Mouse (Mus musculus): ENCODE results near the gene Rassf9. TPM values are rescaled to one million over a fixed set of nuclear protein-coding genes. Genes with fewer than 3 reads are reported as not detected.

The Rassf9 gene
- polyA plus RNA-seq (2015; fragmentation: Illumina TruSeq; extraction: RNeasy Lipid Tissue Mini Kit (QIAGEN cat#74804); ENCODE audit: insufficient read depth, low read depth, low replicate concordance): 3.0 TPM

DNA sequence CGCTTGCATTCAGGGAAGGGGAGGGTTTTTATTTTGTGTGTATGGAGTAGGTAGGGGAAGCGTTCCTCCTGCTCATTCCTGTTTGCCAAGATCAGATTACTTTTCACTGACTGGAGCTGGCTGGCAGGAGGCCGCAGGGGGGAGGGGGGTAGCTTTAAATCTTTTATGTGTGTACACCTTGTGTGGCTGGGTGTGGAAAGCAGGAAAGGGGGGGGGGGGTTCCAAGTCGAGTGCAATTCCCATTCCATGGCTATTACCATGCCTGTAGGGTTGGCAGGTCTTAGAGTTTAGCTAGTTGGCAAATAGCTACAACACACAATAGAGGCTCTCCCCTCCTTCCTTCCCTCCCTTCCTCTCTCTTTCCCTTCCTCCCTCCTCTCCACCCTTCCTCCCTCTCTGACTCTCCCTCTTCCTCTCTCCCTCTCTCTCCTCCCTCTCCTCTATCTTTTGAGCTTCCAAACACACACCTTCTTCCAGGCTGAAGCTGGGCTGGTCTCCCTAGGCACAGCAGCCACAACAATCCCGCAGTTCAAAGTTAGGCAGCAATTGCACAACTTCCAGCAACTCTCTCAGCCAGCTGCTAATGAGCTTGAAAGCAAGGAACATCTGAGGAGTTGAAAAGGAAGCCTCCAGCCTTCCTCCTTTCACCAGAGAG is at the start of gene Rassf9:
Gene Rassf9 (plus strand): TSS at position 416 of the 655 bp plus-strand sequence.

GRCm38 (mm10) chr10:102490386-102490785 is 21.6 kb upstream of the Rassf9 start, which contains the start of gene Nts:
Nts (minus strand) TSS chr10:102490486.

Other genes starting within 250 kb of the Rassf9 start
- not detected for gene Nts, start 21.7 kb upstream of the Rassf9 start, polyA plus RNA-seq (2015; fragmentation: Illumina TruSeq; extraction: RNeasy Lipid Tissue Mini Kit (QIAGEN cat#74804); ENCODE audit: insufficient read depth, low read depth, low replicate concordance)

Measured in pancreas, adult 10 weeks (tissue).